21 mouse cellular contexts compared by ENCODE assay signal in genomic region chr17:29100627-29101026, GRCm38 (mm10). TPM values are rescaled to one million over a fixed set of nuclear protein-coding genes. Genes with fewer than 3 reads are reported as not detected.
DNase-seq lines count a peak whose midpoint lies in the region; ATAC-seq and TF ChIP-seq lines count a peak whose summit lies in the region.
"Had no signal": no experiment of that assay in that cellular context is flagged by ENCODE, and none has a peak within 500 bp of the region (broad histone marks: within the 10 kb centered on the region; RNA-seq: fewer than 3 reads in every experiment).

No protein-coding gene starts in this region.

- H3K36me3 ChIP-seq in heart, embryonic 11.5 days (ENCODE audit: control insufficient read depth, insufficient read depth, low read length), result no peaks in the 10 kb centered on the region
- H3K36me3 ChIP-seq in thymus, adult 2 months (ENCODE audit: control insufficient read depth, insufficient read depth, low read length), result no peaks in the 10 kb centered on the region
- H3K36me3 ChIP-seq in intestine, embryonic 16.5 days (ENCODE audit: control insufficient read depth, insufficient read depth, low read length), result peaks cover 6% of the 10 kb centered on the region; the same call in 1 of the 2 replicates
- H3K36me3 ChIP-seq: embryonic facial prominence, embryonic 12.5 days; forebrain, embryonic 12.5 days had no signal

- H3K9me3 ChIP-seq in heart, embryonic 11.5 days (replicated peaks; ENCODE audit: control insufficient read depth, low read length), result no peaks in the 10 kb centered on the region
- no peaks in the 10 kb centered on the region for H3K9me3 ChIP-seq in intestine, embryonic 16.5 days (ENCODE audit: control insufficient read depth, low read length)

- peak; percentile 42 for DNase-seq in heart, adult 11 months
- peak; percentile 1 for DNase-seq in lung, adult 2 months
- DNase-seq in lung, postnatal 36 days, result no peak
- DNase-seq in thymus, postnatal 14 days, result peak; percentile 0
- no peak for DNase-seq in thymus, adult 2 months
- peak; percentile 0 for DNase-seq in B cell, adult 2 months
- DNase-seq: adrenal gland, postnatal 14 days; cerebellum, adult 11-12 months; cerebellum, adult 9-10 months; cerebellum, postnatal 25 days; forebrain, postnatal 0 days; gastrocnemius, postnatal 14 days had no signal

- no peak overlapping the region for H3K4me2 ChIP-seq in heart, embryonic 11.5 days
- no peak overlapping the region for H3K4me2 ChIP-seq in intestine, embryonic 16.5 days (ENCODE audit: low read depth, low read length)
- H3K4me2 ChIP-seq: embryonic facial prominence, embryonic 12.5 days; forebrain, embryonic 12.5 days; heart, embryonic 13.5 days; hindbrain, embryonic 14.5 days had no signal

- no peak for ATAC-seq in heart, embryonic 11.5 days (replicated peaks; ENCODE audit: insufficient number of reproducible peaks, low FRiP score, low TSS enrichment)
- ATAC-seq in intestine, embryonic 16.5 days, result no peak
- ATAC-seq: activated CD4-positive, CD25-positive, alpha-beta regulatory T cell, adult 4 months; forebrain, postnatal 0 days; Patski had no signal

- H3K9ac ChIP-seq in heart, embryonic 11.5 days (ENCODE audit: low read depth, low read length), result no peak overlapping the region
- H3K9ac ChIP-seq in intestine, embryonic 16.5 days (ENCODE audit: low read depth, low read length), result no peak overlapping the region
- H3K9ac ChIP-seq: embryonic facial prominence, embryonic 12.5 days; forebrain, embryonic 12.5 days; forebrain, postnatal 0 days; heart, embryonic 13.5 days; hindbrain, embryonic 14.5 days had no signal

- no peak overlapping the region for H3K4me3 ChIP-seq in heart, embryonic 11.5 days (ENCODE audit: low read depth, low read length)
- no peak overlapping the region for H3K4me3 ChIP-seq in lung, adult 2 months (replicated peaks; ENCODE audit: extremely low read depth, low read depth, low read length)
- no peak overlapping the region for H3K4me3 ChIP-seq in thymus, adult 2 months (ENCODE audit: control insufficient read depth, insufficient read depth, low read length)
- H3K4me3 ChIP-seq in intestine, embryonic 16.5 days (ENCODE audit: low read length), result no peak overlapping the region
- H3K4me3 ChIP-seq: embryonic facial prominence, embryonic 12.5 days; forebrain, embryonic 12.5 days; heart, embryonic 13.5 days had no signal

- no peak for TF ChIP-seq CTCF in lung, adult 2 months (IDR thresholded peaks at IDR 0.05; ENCODE audit: insufficient read depth, low read length)
- no peak for TF ChIP-seq CTCF in thymus, adult 2 months (IDR thresholded peaks at IDR 0.05; ENCODE audit: borderline replicate concordance, control insufficient read depth, extremely low read depth, insufficient read depth, low read length, poor library complexity)

- no peaks in the 10 kb centered on the region for H3K4me1 ChIP-seq in heart, embryonic 11.5 days (ENCODE audit: control insufficient read depth, insufficient read depth, low read length)
- 0 out of 2 replicates have a peak, but pooled peaks cover 1% of the 10 kb centered on the region for H3K4me1 ChIP-seq in lung, adult 2 months (ENCODE audit: control insufficient read depth, insufficient read depth, low read length)
- H3K4me1 ChIP-seq in thymus, adult 2 months (replicated peaks; ENCODE audit: control insufficient read depth, insufficient read depth, low read length), result peaks cover 8% of the 10 kb centered on the region
- peaks cover 9% of the 10 kb centered on the region for H3K4me1 ChIP-seq in intestine, embryonic 16.5 days (ENCODE audit: control insufficient read depth, insufficient read depth, low read length)
- H3K4me1 ChIP-seq: embryonic facial prominence, embryonic 12.5 days; forebrain, embryonic 12.5 days had no signal

- WGBS in heart, embryonic 11.5 days (ENCODE audit: insufficient replicate concordance), result 84% methylated on average over 7 of the region's 7 CpGs
- WGBS in lung, adult 2 months, result 91% methylated on average over 7 of the region's 7 CpGs
- 96% methylated on average over 7 of the region's 7 CpGs for WGBS in thymus, adult 2 months
- 85% methylated on average over 7 of the region's 7 CpGs for WGBS in intestine, embryonic 16.5 days

- H3K27ac ChIP-seq in heart, embryonic 11.5 days (ENCODE audit: low read depth, low read length), result no peak overlapping the region
- H3K27ac ChIP-seq in thymus, adult 2 months (ENCODE audit: control insufficient read depth, insufficient read depth, low read length), result no peak overlapping the region
- no peak overlapping the region for H3K27ac ChIP-seq in intestine, embryonic 16.5 days (ENCODE audit: low read length)
- H3K27ac ChIP-seq: embryonic facial prominence, embryonic 12.5 days; forebrain, embryonic 12.5 days; heart, embryonic 13.5 days; hindbrain, embryonic 14.5 days had no signal

- no peaks in the 10 kb centered on the region for H3K27me3 ChIP-seq in heart, embryonic 11.5 days (ENCODE audit: control insufficient read depth, insufficient read depth, low read length)
- no peaks in the 10 kb centered on the region for H3K27me3 ChIP-seq in thymus, adult 2 months (ENCODE audit: control insufficient read depth, insufficient read depth, low read length)
- H3K27me3 ChIP-seq in intestine, embryonic 16.5 days (replicated peaks; ENCODE audit: control insufficient read depth, insufficient read depth, low read length), result no peaks in the 10 kb centered on the region
- H3K27me3 ChIP-seq: CH12.LX, Patski had no signal

- no peak for TF ChIP-seq POLR2A in lung, adult 2 months (IDR thresholded peaks at IDR 0.05; ENCODE audit: borderline replicate concordance, extremely low read depth, low read depth, low read length)
- TF ChIP-seq POLR2A in thymus, adult 2 months (IDR thresholded peaks at IDR 0.05; ENCODE audit: control insufficient read depth, extremely low read depth, insufficient read depth, low read length, poor library complexity), result no peak

RNA-seq across cellular contexts. Expression of gene Cdkn1a, which starts 9.9 kb away (rescaled TPM):
- 39.3 TPM in 2 replicates for polyA plus RNA-seq in heart, embryonic 11.5 days (2014; fragmentation: Nextera tagmentation; extraction: Ambion mirVana)
- polyA plus RNA-seq in lung, adult 2 months (2012; rRNA removed), result 70.3 and 91.5 TPM in 2 replicates
- 28.4 and 31.1 TPM in 2 replicates for polyA plus RNA-seq in thymus, adult 2 months (2012; rRNA removed)
- 107 and 114 TPM in 2 replicates for polyA plus RNA-seq in intestine, embryonic 16.5 days (2015; fragmentation: Nextera tagmentation; extraction: Ambion mirVana)

RNA-seq across cellular contexts. Expression of gene Rab44, which starts 13.3 kb away (rescaled TPM):
- polyA plus RNA-seq in heart, embryonic 11.5 days (2014; fragmentation: Nextera tagmentation; extraction: Ambion mirVana), result 0.20 TPM in 1 of 2 replicates, not detected in the other
- polyA plus RNA-seq in lung, adult 2 months (2012; rRNA removed), result 13.0 and 15.7 TPM in 2 replicates
- polyA plus RNA-seq in thymus, adult 2 months (2012; rRNA removed), result 8.3 and 8.9 TPM in 2 replicates
- 0.34 and 0.70 TPM in 2 replicates for polyA plus RNA-seq in intestine, embryonic 16.5 days (2015; fragmentation: Nextera tagmentation; extraction: Ambion mirVana)
- polyA plus RNA-seq: activated CD4-positive, CD25-positive, alpha-beta regulatory T cell, adult 4 months; forebrain, postnatal 0 days; hindbrain, embryonic 14.5 days had no signal

Comparison
In these comparisons a context has a peak if more than half of its experiments do, and no peak if none do; other contexts are left out.
1. DNase-seq: peak in heart, adult 11 months (single experiment), lung, adult 2 months (single experiment), thymus, postnatal 14 days (single experiment) and B cell, adult 2 months (2 of 2); none in lung, postnatal 36 days (single experiment) and thymus, adult 2 months (single experiment).